Mouse (Mus musculus): ENCODE data around the gene Pcca. TPM values are rescaled to one million over a fixed set of nuclear protein-coding genes. Genes with fewer than 3 reads are reported as not detected.

The Pcca gene
- total RNA-seq, 2 experiments from 2014 or later: 128 to 156 TPM

Other genes with a start within 250 kb of the Pcca start
- not detected for gene Gm5089, start 83.2 kb upstream of the Pcca start, total RNA-seq (2021)
- not detected for gene Zic5, start 68.6 kb upstream of the Pcca start, total RNA-seq (2021)
- under 1 TPM in 1 of 2 experiments, not detected in 1; 0.13 TPM for gene Zic2, start 58.9 kb upstream of the Pcca start, total RNA-seq (2021)
- gene Gm10837, start 43.7 kb upstream of the Pcca start, total RNA-seq (2021): not detected